Mouse (Mus musculus) heart, postnatal 25 days (tissue): ENCODE data around the gene Slc17a5. TPM values are rescaled to one million over a fixed set of nuclear protein-coding genes. Genes with fewer than 3 reads are reported as not detected.

Experiments used
- DNase-seq: peaks from one replicate; pipeline ENCODE4 v3.0.0; 2022; ENCODE audit warnings: low spot score
- intact Hi-C: fragments of 180-260 bp; cut with DNase I; formaldehyde crosslinking; loops from one replicate; pipeline ENCODE4 v1.15.1; 2025
- total RNA-seq, 2 experiments: library from RNA; stranded (reverse); gene quantifications; 2 replicates each; pipeline ENCODE4 v1.2.3; 2021

Gene Slc17a5
- total RNA-seq, result 1 to 10 TPM; 5.2 to 6.0 TPM

- intact Hi-C loops, result no loop called here
- DNase-seq, result peak; percentile 86
Measured at GRCm38 (mm10) chr9:78587914-78588313, at the start of gene Slc17a5. TSS of gene Slc17a5 (minus strand) at chr9:78588041.

GRCm38 (mm10) chr9:78633976-78634375, 46.1 kb upstream of the Slc17a5 start:
- no peak for DNase-seq
- intact Hi-C loops, result no loop called here

DNA sequence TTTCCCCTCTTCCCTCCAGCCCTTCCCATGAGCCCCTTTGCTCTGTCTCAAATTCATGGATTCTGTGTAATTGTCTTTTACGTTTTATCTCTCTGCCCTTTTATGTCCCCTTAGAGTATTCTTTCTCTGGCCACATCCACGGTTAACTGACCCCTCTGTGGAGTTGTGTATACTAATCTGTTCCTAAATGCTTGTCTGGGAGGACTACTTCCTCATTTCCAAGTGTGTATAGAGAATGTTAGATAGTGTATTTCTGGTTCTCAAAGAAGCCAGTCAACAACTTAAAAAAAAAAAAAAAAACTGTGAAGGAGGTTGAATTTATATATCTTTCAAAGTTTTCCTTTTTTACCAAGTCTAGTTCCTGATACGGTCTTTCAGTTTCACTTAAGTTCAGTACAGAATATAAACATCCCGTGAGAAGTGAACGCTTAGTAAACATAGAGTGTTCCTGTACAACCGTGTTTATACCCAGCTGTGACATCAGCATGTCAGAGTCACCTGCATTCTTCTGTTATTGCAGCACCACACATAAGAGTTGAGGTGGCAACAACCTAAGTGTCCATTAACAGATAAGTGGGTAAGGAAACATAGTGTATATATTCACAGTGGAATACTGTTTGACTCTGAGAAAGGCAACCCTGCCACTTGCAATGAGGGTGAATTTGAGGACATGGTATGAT, 44.1 kb upstream of the Slc17a5 start:
- no peak for DNase-seq
- intact Hi-C loops, result no loop called here

DNA sequence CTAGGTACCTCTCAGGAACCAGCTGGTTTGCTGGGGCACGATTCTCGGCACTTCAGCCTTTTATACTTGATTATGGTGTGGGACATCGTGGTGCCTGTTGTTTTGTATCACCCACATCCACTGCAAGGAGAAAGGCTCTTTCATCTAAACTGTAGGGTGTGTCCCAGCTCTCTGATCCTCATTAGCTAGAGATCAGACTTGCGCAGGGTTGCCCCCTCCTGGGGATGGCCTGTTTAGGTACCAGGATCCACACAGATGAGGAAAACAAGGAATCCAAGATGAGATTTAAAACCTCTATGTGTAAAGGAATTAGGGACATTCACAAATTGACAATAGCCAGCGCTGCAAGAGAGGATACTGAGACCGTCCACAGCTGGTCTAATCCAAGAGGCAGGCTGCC, 42.1 kb upstream of the Slc17a5 start:
- intact Hi-C loops, result loop anchor here (1.0 kb wide), 1 partner anchor 29 kb away; no protein-coding TSS in a partner anchor
- no peak for DNase-seq

- DNase-seq, result no peak
- intact Hi-C loops, result no loop called here
Measured at GRCm38 (mm10) chr9:78623301-78623747, 35.5 kb upstream of the Slc17a5 start.

DNA sequence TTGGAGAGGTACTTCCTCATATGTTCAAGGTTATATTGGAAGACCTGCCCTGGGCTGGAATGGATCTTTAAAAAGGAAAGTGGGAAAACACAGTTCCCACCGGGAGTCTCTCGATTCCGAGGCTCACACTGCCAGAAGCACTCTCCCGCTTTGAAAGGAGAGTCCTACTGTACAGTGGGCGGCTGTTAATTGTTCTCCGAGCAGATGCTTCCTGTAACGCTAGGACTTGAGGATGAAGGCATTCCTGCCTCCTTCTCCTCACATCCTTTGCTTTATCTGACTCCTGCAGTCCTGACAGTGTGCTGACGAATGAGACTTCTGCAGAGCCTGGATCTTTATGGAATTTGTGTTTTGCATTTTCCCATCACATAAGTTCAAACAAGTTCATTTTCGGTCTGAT, 31.4 kb upstream of the Slc17a5 start:
- intact Hi-C loops, result no loop called here
- DNase-seq, result no peak

DNA sequence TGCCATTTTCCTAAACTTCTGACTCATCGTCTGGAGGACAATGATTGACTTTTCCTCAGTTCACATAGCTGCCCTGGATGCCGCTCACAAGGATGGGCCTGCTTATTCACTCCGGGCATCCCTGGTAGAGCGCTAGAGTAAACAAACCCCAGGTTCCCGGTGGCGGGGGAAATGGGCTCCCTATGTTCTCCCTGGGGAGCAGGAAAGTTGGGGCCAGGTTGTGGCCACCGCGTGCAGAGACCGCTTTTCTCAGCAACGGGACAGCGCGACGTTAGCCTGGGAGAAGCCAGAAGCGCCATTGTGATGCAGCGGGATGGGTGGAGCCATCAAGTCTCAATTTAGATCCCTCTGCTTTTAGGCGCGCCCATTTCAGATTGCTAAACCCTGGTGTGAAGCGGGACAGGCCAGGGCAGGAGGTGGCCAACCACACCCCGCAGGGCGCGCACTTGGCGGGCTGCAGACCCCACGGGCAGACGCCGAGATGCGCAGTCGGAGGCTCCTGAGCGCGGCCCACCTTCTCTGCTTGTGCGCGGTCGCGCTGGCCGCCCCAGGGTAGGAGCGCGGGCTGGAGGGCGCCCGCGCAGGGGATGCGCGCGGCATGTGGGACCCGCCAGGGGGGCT, 27.7 kb upstream of the Slc17a5 start, which contains the start of gene Cd109:
Gene Cd109 (plus strand): TSS at position 146 of the 621 bp plus-strand sequence.
- intact Hi-C loops, result no loop called here

DNA sequence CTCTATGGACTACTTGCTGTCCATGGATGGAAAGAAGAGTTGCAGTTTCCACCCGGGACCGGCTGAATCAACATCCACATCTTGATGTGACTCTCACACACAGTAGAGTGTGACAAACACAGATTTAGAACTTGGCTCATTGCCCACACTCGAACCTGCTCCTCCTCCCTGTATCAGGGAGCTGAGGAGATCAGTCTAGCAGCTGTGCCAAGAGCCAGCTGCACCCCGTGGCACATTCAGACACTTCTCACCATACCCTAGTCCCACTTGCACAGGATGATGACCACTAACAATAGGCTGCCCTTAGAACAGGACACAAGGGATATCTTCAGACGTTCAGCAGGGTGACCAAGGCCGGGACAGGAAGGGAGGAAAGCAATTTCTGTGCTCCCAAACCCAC, 26.4 kb upstream of the Slc17a5 start:
- intact Hi-C loops, result no loop called here
- no peak for DNase-seq

More for the DNA sequence above, 27.7 kb upstream of the Slc17a5 start, which contains the start of gene Cd109:
- DNase-seq, result peak; percentile 11

- no peak for DNase-seq
- intact Hi-C loops, result loop anchor here (1.0 kb wide), 1 partner anchor 29 kb away; no protein-coding TSS in a partner anchor
Measured at GRCm38 (mm10) chr9:78601046-78601730, 13.3 kb upstream of the Slc17a5 start.

- DNase-seq, result no peak
- intact Hi-C loops, result loop anchor here (10.0 kb wide), 1 partner anchor 1155 kb away; the partner anchor contains the start of gene Cox7a2
Measured at GRCm38 (mm10) chr9:78599927-78600326, 12.1 kb upstream of the Slc17a5 start.

DNA sequence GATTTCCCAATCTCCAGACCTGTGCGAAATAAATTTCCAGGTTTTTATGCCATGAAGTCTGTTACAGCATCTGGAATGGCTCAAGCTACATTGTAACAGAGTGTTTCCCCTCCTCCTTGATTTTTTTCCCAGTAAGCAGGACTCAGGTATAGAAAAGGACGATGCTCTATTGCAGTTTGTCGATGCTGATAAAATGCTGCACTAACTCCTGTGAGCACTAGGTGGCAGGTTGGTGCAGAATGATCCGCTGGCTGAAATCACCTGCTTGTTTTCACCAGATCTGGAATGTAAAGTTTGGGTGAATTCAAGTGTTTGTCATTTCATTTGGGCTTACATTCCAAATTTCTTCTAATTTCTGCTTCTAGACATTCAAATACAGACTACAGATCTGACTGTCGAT, 9.0 kb upstream of the Slc17a5 start:
- intact Hi-C loops, result loop anchor here (10.0 kb wide), 1 partner anchor 1158 kb away; the partner anchor contains the start of gene Cox7a2
- DNase-seq, result no peak

GRCm38 (mm10) chr9:78595769-78596555, 8.1 kb upstream of the Slc17a5 start:
- intact Hi-C loops, result loop anchor here (10.0 kb wide), 1 partner anchor 1159 kb away; the partner anchor contains the start of gene Cox7a2
- DNase-seq, result no peak

GRCm38 (mm10) chr9:78595257-78595656, 7.4 kb upstream of the Slc17a5 start:
- intact Hi-C loops, result loop anchor here (10.0 kb wide), 1 partner anchor 1160 kb away; the partner anchor contains the start of gene Cox7a2
- no peak for DNase-seq

- intact Hi-C loops, result loop anchor here (10.0 kb wide), 1 partner anchor 1164 kb away; the partner anchor contains the start of gene Cox7a2
- DNase-seq, result no peak
Measured at GRCm38 (mm10) chr9:78590471-78590870, 2.6 kb upstream of the Slc17a5 start.

DNA sequence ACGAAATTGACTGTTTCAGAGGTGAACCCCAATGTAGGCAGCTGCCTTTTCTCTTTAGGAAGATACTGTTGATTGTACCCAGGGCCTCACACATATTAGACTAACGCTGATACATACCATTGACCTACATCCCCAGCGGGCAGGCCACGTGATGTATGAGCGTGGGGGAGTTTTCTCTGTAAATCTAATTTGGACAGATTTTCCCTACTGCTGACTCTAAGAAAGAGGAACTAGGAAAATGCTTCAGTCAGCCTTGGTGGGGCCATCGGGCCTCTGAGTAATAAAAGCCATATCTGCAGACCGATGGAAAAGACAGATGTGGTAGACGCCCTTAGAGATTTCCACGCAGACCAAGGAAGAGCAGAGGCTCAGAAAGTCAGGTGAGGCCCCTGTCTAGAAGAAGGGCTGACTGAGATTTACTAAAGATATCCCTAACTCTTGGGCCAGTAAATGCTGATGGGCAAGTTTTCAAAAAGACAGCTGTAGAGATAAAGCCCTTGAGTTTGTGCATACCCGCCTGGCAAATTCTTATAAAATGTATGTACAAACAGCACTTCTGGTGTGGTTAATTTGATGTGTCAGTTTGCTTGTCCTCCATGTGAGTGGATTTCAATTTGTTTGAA, 681 bp upstream of the Slc17a5 start:
- intact Hi-C loops, result no loop called here
- peak; percentile 17 for DNase-seq

- intact Hi-C loops, result no loop called here
- DNase-seq, result no peak
Measured at GRCm38 (mm10) chr9:78587218-78587883, 490 bp downstream of the Slc17a5 start.

DNA sequence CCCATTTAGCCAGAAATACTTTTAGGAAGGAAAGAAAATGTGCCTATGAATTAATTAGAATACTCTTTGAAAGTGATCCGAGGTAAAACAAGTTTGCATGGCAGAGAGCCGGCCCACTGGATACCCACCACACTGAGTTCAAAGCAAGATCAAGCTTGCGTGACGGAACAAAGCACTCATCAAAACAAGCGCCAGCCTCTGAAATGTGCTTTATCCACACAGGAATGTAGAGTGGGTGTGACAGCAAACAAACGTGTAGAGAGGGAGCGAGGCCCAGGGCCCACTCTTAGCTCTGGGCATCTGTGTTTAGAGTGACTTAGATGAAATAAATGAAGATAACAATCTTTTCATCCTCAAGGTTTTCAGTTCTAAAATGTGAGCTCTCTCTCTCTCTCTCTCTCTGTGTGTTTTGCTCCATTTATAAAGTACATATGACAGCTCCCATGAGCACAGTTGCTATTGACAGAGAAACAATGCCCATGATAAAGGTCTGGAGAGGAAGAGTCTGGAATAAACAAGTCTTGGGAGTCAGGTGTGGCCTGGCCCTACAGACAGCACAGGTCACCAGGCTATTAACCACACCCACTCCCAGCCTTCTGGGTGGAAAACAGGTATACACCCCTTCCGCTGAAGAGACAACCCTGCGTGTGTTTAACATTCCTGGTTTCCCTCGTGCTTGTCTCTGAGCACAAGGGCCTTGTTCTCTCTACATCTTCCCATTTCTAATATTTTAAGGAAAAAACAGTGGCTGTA, 8.0 kb downstream of the Slc17a5 start:
- DNase-seq, result no peak
- intact Hi-C loops, result no loop called here

DNA sequence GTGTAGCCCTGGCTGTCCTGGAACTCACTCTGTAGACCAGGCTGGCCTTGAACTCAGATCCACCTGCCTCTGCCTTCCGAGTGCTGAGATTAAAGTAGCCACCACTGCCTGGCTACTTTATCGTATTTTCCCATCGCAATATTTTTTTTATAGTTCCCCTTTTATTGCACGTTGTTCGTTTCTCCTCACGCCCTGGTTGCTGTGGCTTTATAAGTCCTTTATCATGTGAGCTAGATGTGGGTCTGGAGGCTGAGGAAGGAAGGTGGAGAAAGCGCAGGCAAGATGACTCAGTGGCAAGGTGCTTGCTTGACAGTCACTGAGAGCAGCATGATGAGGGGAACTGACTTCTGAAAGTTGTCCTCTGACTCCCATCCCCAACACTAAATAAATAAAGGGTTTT, 9.0 kb downstream of the Slc17a5 start:
- intact Hi-C loops, result no loop called here
- no peak for DNase-seq
